In the genomic region with DNA sequence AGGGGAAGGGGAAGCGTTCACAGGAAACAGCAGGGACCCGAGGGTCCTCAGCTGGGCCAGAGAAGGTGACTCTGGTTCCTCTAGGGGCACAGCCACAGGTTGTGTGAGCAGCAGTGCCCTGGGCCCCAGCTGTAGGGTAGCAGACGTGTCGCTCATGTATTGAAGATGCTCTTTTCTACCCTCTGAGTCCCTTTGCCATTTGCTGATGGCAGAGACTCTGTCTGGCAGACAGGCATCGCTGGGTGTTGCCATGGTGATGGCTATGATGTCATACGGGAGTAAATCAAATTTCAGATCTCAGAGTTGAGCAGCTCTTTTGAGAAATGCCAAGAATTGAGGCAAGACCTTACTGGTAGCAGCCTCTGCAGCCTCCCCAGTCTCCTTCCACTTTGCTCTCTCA, we compare ENCODE assay signal across 12 mouse cellular contexts. TPM values are rescaled to one million over a fixed set of nuclear protein-coding genes. Genes with fewer than 3 reads are reported as not detected.
DNase-seq lines count a peak whose midpoint lies in the region; ATAC-seq lines count a peak whose summit lies in the region.
"Had no signal": no experiment of that assay in that cellular context is flagged by ENCODE, and none has a peak within 500 bp of the region (broad histone marks: within the 10 kb centered on the region; RNA-seq: fewer than 3 reads in every experiment).

No protein-coding gene starts in this region.

- no peaks in the 10 kb centered on the region for H3K36me3 ChIP-seq in midbrain, embryonic 14.5 days (ENCODE audit: control insufficient read depth, insufficient read depth, low read length)
- H3K36me3 ChIP-seq in midbrain, embryonic 13.5 days = no peaks in the 10 kb centered on the region
- no peaks in the 10 kb centered on the region for H3K36me3 ChIP-seq in heart, embryonic 11.5 days (ENCODE audit: control insufficient read depth, insufficient read depth, low read length)
- H3K36me3 ChIP-seq: G1E; heart, embryonic 12.5 days had no signal

- H3K4me1 ChIP-seq in midbrain, embryonic 14.5 days (ENCODE audit: control insufficient read depth, insufficient read depth, low read length) = 0 out of 2 replicates have a peak, but pooled peaks cover 6% of the 10 kb centered on the region
- peaks cover 12% of the 10 kb centered on the region for H3K4me1 ChIP-seq in midbrain, embryonic 13.5 days (replicated peaks)
- H3K4me1 ChIP-seq in heart, embryonic 11.5 days (ENCODE audit: control insufficient read depth, insufficient read depth, low read length) = no peaks in the 10 kb centered on the region
- H3K4me1 ChIP-seq: heart, embryonic 12.5 days had no signal

- peak overlapping the region; percentile 52; the same call in 1 of the 2 replicates for H3K27ac ChIP-seq in midbrain, embryonic 14.5 days (replicated peaks; ENCODE audit: low read depth, low read length)
- no peak overlapping the region for H3K27ac ChIP-seq in midbrain, embryonic 13.5 days
- H3K27ac ChIP-seq in heart, embryonic 11.5 days (ENCODE audit: low read depth, low read length) = no peak overlapping the region

- 14% methylated on average over 6 of the region's 6 CpGs for WGBS in midbrain, embryonic 14.5 days
- WGBS in midbrain, embryonic 13.5 days = 29% methylated on average over 6 of the region's 6 CpGs
- WGBS in heart, embryonic 11.5 days (ENCODE audit: insufficient replicate concordance) = 45% methylated on average over 6 of the region's 6 CpGs

- H3K9me3 ChIP-seq in midbrain, embryonic 14.5 days (ENCODE audit: control insufficient read depth, low read length) = no peaks in the 10 kb centered on the region
- H3K9me3 ChIP-seq in midbrain, embryonic 13.5 days = no peaks in the 10 kb centered on the region
- no peaks in the 10 kb centered on the region for H3K9me3 ChIP-seq in heart, embryonic 11.5 days (replicated peaks; ENCODE audit: control insufficient read depth, low read length)
- H3K9me3 ChIP-seq: heart, embryonic 12.5 days had no signal

- no peak overlapping the region for H3K4me3 ChIP-seq in midbrain, embryonic 14.5 days (replicated peaks; ENCODE audit: low read depth, low read length)
- no peak overlapping the region for H3K4me3 ChIP-seq in midbrain, embryonic 13.5 days (replicated peaks)
- H3K4me3 ChIP-seq in heart, embryonic 11.5 days (ENCODE audit: low read depth, low read length) = no peak overlapping the region
- H3K4me3 ChIP-seq: heart, embryonic 12.5 days had no signal

- peak; percentile 19 to 58 for DNase-seq in adrenal gland, adult (ENCODE audit: inconsistent age in 2 of 2, low spot score in 1 of 2)
- no peak for DNase-seq in adrenal gland, postnatal 4 days (ENCODE audit: low spot score in 2 of 2)
- DNase-seq in midbrain, embryonic 14.5 days = peak; percentile 76
- DNase-seq in layer of hippocampus, postnatal 10 days (ENCODE audit: low spot score in 2 of 2) = peak; percentile 53 to 59
- DNase-seq in right cerebral cortex, postnatal 14 days = peak; percentile 43
- DNase-seq: kidney, adult 11 months had no signal

- ATAC-seq in midbrain, embryonic 14.5 days (ENCODE audit: low FRiP score, low TSS enrichment) = no peak
- no peak for ATAC-seq in midbrain, embryonic 13.5 days
- ATAC-seq in heart, embryonic 11.5 days (replicated peaks; ENCODE audit: insufficient number of reproducible peaks, low FRiP score, low TSS enrichment) = no peak
- no peak for ATAC-seq in megakaryocyte-erythroid progenitor cell, adult 5-6 weeks (replicated peaks; ENCODE audit: low FRiP score, low TSS enrichment, poor library complexity, severe bottlenecking)

- H3K4me2 ChIP-seq in midbrain, embryonic 14.5 days (ENCODE audit: low read length) = no peak overlapping the region
- no peak overlapping the region for H3K4me2 ChIP-seq in midbrain, embryonic 13.5 days (replicated peaks)
- no peak overlapping the region for H3K4me2 ChIP-seq in heart, embryonic 11.5 days
- H3K4me2 ChIP-seq: heart, embryonic 12.5 days had no signal

- no peaks in the 10 kb centered on the region for H3K27me3 ChIP-seq in midbrain, embryonic 14.5 days (ENCODE audit: control insufficient read depth, insufficient read depth, low read length)
- H3K27me3 ChIP-seq in midbrain, embryonic 13.5 days = no peaks in the 10 kb centered on the region
- no peaks in the 10 kb centered on the region for H3K27me3 ChIP-seq in heart, embryonic 11.5 days (ENCODE audit: control insufficient read depth, insufficient read depth, low read length)
- H3K27me3 ChIP-seq: heart, embryonic 12.5 days had no signal

- no peak overlapping the region for H3K9ac ChIP-seq in midbrain, embryonic 14.5 days (replicated peaks; ENCODE audit: low read length)
- H3K9ac ChIP-seq in midbrain, embryonic 13.5 days (replicated peaks) = no peak overlapping the region
- no peak overlapping the region for H3K9ac ChIP-seq in heart, embryonic 11.5 days (ENCODE audit: low read depth, low read length)
- H3K9ac ChIP-seq: heart, embryonic 12.5 days had no signal

RNA-seq across cellular contexts. Expression of a gene that starts 17.4 kb away (rescaled TPM):
- under 1 TPM; 0.56 to 0.78 TPM for total RNA-seq in adrenal gland, postnatal 4 days (2021)
- 1.2 and 1.6 TPM in 2 replicates for polyA plus RNA-seq in midbrain, embryonic 14.5 days (2014; fragmentation: Nextera tagmentation; extraction: Ambion mirVana)
- polyA plus RNA-seq in midbrain, embryonic 13.5 days (2015; fragmentation: Nextera tagmentation; extraction: Ambion mirVana) = 0.63 and 0.82 TPM in 2 replicates
- 1 to 10 TPM; 2.0 to 2.1 TPM for total RNA-seq in layer of hippocampus, postnatal 10 days (2021)
- polyA plus RNA-seq in heart, embryonic 11.5 days (2014; fragmentation: Nextera tagmentation; extraction: Ambion mirVana) = not detected in 2 replicates
- total RNA-seq in megakaryocyte-erythroid progenitor cell, adult 5-6 weeks (2014; fragmentation: Nextera tagmentation) = not detected in 2 replicates
- 0.61 TPM in 1 of 2 replicates, not detected in the other for total RNA-seq in megakaryocyte-erythroid progenitor cell, adult 5-6 weeks (2017)
- total RNA-seq: neutrophil, adult 5-6 weeks had no signal
- polyA plus RNA-seq: G1E; heart, embryonic 12.5 days had no signal

Comparison
In these comparisons a context has a peak if more than half of its experiments do, and no peak if none do; other contexts are left out.
1. DNase-seq: peak in adrenal gland, adult (2 of 2), midbrain, embryonic 14.5 days (single experiment), layer of hippocampus, postnatal 10 days (2 of 2) and right cerebral cortex, postnatal 14 days (single experiment); none in adrenal gland, postnatal 4 days (0 of 2).